Mouse (Mus musculus) testis, adult 2 months (tissue): ENCODE data around the gene Reep6.

Experiments used
- CTCF ChIP-seq: fragments of 200-500 bp; IDR thresholded peaks from 2 replicates; pipeline ENCODE4 v1.5.1; 2012; ENCODE audit warnings: low read depth, mild to moderate bottlenecking, inconsistent platforms, low read length, moderate library complexity; ENCODE audit not compliant: control insufficient read depth, insufficient read depth, insufficient replicate concordance
- POLR2A ChIP-seq: fragments of 200-500 bp; IDR thresholded peaks from 2 replicates; pipeline ENCODE4 v1.6.1; 2012; ENCODE audit warnings: low read depth, mild to moderate bottlenecking, inconsistent platforms, low read length, moderate library complexity; ENCODE audit not compliant: control insufficient read depth

DNA sequence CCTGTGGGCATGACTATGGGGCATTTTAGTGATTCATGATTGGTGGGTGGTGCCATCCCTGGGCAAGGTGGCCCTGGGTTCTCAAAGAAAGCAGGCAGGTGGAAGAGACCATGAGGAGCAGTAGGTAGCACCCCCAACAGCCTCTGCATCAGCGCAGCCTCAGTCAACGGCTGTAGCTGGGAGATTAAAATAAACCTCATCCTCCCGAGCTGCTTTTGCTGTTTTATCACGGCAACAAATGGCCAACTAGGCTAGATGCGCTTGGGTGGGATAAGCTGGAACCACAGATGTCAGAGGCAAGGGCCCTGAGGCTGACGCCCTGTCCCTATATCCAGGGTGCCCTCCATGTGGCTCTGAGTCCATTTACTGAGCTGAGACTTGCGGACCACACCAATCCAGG lies 55.0 kb downstream of the Reep6 start:
- TF ChIP-seq POLR2A = no peak
- no peak for TF ChIP-seq CTCF
